Mouse (Mus musculus): ENCODE results near the gene Wipi2.

Wipi2 gene

DNA sequence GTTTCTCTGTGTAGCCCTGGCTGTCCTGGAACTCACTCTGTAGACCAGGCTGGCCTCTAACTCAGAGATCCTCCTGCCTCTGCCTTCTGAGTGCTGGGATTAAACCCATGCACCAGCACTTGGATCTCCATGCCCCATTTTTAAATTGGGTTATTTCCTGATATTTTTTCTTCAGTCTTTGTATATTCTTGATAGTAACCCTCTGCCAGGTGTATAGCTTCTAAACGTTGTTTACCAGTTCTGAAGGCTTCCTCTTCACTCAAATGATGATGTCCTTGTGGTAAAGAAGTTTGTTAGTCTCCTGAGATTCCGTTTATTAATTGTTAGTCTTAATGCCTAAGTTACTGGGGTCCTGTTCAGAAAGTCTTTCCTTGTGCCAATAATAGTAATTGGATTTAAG, at the start of gene Wipi2:
Gene Wipi2, plus strand, starts transcription at position 301 of the 400 bp plus-strand sequence.
- 89% methylated on average over 2 of the region's 2 CpGs for WGBS

DNA sequence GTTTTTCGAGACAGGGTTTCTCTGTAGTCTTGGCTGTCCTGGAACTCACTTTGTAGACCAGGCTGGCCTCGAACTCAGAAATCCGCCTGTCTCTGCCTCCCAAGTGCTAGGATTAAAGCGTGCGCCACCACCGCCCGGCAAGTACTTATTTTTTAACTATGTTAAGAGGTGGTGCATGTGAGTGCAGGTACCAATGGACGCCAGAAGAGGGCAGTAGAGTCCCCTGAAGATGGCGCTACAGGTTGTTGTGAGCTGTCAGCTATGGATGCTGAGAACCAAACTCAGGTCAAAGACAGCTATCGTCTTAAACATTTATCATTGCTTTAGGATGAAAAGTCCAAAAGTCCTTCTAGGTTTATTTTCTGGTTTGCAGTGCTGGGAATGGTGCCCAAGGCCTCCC, 49.3 kb upstream of the Wipi2 start:
- WGBS = 87% methylated on average over 10 of the region's 10 CpGs

DNA sequence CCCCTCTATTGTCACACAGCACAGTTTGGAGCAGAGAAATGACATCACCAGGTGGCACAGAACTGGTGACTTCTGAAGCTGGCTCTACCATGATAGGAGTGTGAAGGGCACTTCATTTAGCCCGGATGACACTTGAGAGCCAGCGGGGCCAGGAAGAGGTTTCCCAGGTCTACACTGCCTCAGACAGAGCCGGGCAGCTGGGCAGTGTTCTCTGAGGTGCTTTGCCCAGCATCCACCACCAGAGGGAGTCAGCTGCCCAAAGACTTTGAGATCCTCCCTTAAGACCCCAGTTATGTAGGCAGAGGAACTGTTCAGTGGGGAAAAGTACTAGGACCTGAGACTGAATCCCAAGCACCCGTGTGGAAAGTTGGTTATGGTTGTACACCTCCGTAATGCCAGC, 46.0 kb upstream of the Wipi2 start:
- WGBS = 15% methylated on average over 5 of the region's 5 CpGs

DNA sequence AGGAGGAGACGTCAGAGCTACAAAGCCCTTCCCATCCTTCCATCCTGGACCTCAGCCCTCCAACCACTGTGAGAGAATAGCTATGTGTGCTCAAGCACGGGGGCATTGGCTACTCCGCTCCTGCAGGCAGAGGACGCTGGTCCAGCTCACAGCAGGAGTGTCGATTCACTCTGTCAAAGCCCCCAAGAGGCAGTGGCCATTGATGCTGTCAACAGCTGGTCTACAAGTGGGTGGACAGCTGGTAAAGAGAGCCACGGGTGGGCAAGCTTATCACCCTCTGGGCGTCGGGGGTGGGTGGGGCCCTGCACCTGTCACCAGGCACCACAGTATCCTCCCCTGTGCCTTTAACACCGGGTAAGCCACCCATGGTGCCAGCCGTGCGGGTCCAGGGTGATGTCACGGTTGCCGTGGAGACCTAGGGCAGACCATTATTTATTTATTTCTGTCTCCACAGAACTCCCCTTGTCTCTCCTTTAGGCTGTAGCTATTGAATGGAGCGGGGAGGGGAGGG, 43.8 kb upstream of the Wipi2 start:
- WGBS = 28% methylated on average over 14 of the region's 14 CpGs

DNA sequence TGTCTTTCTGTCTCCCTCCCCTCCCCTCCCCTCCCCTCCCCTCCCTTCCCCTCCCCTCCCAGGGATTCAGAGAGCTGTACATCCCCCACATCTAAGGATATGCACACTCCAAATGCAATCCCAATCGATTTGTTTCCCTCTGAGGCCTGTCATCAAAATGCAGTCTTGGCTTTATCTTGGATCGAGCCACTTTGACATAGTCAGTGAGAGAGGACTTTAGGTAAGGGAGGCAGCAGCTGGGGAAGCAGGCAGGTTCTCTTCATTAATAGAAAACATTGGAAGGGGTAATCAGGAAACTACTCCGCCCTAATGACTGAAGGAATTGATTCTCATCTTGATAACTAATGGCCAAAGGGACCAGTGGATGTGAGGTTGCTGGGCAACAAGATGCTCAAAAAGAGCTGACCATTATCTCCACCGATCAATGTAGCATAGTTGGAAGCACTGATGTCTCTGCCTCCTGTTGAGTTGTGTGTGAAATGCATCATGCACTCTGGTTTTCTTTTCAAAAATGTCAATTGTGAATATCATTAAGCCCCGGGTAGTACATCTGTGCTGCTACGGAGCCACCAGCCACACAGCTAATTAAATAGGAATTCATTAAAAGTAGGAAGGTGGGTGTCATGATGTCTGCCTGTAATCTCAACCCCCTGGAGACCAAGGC, 36.4 kb upstream of the Wipi2 start:
- 56% methylated on average over 6 of the region's 6 CpGs for WGBS

DNA sequence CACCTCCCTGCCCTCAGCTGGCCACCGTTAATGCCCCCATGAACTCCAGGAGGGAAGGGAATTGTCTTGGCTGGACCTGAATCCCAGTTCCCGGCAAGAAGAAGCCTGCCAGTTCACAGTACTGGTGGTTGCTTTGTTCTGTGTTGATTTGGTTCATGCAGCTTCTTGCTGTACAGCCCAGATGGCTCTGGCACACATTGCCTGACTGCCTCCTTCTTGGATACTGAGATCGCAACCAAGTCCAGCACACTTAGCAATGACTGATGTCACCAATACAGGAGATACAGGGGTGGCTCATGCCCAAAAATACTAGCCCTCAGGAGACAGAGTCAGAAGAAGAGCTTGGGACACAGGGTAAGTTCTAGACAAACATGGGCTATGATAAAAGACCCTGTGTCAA, 31.8 kb upstream of the Wipi2 start:
- 18% methylated on average over 3 of the region's 3 CpGs for WGBS

DNA sequence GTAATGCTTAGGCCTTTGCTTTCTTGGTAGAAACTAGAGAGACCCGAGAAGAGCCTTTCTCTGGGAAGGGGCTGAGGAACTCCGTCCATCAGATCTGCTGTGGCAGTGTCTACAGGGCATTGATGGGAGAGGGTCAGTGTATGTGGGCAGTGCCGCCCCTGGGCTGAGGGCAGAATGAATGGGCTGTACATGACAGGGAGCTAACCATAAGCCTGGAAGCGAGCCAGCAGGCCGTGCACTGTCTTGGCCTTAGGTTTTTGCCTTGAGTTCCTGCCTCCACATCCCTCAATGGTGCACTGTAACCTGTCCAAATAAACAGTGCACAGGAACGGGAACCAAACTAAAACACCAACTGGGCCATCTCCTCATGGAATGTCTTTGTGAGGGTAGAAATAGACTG, 30.8 kb upstream of the Wipi2 start:
- WGBS = 72% methylated on average over 6 of the region's 6 CpGs

DNA sequence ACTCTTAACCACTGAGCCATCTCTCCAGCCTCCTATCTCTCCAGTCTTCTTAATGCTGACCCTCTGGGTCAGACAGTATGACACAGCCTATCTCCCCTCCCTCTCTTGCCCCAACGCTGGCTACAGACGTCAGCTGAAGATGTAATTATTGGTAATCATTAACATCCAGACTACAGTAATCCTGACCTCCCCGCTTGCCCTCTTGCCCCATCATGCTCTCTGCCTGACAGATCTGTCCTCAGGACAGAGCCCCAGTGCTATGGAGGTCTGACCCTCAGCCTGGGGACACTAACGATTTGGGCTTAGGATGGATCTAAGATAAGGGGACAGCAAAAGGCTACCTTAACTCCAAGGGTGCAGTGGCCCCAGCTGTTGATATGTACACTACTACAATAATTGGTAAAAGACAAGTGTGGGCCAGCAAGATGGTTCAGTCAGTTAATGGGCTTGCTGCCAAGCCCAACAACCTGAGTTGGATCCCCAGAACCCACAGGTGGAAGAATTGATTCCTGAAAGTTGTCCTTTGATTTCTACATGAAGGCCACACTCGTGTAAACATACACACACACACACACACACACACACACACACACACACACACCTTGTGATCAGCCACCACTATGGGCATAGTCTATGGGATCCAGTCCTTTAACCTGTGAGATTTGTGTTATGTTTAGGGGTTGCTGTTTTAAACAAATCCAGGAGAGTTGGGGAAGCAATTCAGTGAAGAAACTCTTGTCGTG, 29.7 kb upstream of the Wipi2 start:
- WGBS = 87% methylated on average over 6 of the region's 6 CpGs

DNA sequence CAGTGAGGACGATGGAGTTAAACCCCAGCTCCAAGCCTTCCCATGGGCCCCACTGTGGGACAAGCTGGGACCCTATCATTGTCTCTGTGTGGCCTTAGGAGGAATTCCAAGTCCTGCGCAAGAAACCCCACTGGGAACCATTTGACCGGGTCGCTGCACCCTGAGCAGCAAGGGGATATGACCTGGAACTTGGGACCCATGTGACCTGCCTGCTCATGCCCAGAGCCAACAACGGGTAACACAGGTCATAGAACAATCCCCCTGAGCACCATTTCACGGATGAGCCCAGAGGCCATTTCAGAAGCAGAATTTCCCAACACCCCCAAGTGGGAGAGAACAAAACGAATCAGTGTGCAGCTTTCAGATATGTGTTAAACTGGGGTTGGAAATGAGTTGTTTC, 23.1 kb upstream of the Wipi2 start:
- WGBS = 67% methylated on average over 7 of the region's 7 CpGs

DNA sequence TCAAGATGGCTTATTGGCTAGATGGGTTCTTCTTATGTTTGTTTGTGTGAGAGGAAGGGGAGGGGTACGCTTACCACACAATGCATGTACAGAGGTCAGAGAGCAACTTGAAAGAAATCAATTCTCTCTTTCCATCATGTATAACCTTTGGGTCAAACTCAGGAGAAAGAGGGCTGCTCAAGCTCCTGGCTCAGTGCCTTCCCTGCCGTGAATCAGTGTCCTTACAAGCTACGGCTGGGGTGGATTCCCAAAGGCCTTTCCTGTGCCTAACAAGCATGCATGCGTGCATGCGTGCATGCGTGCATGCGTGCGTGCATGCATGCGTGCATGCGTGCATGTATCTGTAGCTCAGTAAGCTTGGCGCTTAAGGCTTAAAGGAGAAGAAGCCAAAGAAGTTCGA, 22.2 kb upstream of the Wipi2 start:
- 87% methylated on average over 12 of the region's 12 CpGs for WGBS

DNA sequence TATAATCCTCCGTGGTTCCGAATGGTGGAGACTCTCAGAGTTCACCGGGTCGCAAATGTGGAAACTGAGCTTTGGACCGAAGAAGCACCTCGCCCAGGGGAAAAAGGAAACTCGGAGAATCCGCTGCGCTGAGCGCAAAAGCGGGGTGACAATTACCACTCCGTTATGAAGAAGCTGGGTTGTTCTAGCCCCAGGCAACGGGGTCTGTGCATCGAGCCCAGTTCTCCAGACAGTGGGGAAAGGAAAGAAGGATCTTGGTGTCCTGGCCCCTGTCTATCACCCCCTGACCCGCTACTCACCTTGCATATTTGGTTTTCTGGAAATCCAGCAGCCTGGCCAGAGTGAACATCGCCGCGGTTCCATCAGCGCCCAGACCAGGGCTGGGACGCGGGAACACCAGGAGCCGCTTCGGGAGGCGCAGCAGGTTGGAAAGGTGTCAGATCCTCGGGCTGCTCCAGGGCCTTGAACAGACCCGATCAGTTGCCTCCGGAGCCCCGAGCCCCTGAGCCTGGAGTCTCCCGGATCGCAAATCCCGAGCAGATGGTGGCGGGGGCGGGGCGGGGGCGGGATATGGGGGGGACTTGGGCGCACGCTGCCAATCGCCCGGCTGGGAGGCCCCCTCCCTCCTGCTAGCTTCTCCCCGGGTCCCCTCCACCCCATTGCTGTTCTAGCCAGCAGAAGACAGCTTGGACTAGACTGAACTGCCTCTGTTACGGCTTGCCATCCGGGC, 19.1 kb upstream of the Wipi2 start, which contains the start of gene Mmd2:
Gene Mmd2, minus strand, starts transcription at position 542 of the 730 bp plus-strand sequence.
- WGBS = 3% methylated on average over 42 of the region's 42 CpGs

DNA sequence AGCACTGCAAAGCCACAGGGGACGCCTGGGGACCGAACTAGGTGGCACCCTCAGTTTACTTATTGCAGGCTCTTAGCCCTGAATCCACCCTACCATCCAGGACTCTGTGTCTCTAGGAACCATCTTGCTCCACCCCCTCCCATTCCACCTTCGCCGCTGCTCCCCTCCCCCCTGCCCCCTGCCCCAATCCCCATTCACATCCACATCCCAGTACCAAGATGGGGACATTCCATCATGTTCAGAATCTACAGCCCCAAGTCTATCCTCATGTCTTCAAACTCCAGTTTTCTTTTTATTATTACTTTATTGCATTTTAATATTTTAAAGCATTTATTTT, 18.5 kb upstream of the Wipi2 start:
- 0% methylated on average over 4 of the region's 4 CpGs for WGBS

DNA sequence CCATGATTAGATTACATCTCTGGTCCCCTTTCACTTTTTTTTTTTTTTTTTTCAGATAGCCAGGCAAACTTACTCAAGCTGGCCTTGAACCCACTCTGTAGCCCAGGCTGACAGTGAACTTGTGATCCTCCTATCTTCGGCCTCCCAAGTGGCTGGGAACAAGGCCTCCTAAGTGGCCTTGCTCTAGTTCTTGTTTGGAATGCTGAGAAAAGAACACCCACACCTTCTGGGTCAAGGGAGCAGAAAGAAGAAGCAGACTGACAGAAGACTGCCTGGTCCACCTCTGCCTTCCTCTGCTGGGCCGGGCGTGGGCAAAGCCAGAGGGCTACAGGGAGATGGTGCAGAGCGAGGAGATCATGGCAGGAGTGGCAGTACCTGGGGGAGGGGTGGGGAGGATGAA, 17.1 kb upstream of the Wipi2 start:
- 88% methylated on average over 4 of the region's 4 CpGs for WGBS

DNA sequence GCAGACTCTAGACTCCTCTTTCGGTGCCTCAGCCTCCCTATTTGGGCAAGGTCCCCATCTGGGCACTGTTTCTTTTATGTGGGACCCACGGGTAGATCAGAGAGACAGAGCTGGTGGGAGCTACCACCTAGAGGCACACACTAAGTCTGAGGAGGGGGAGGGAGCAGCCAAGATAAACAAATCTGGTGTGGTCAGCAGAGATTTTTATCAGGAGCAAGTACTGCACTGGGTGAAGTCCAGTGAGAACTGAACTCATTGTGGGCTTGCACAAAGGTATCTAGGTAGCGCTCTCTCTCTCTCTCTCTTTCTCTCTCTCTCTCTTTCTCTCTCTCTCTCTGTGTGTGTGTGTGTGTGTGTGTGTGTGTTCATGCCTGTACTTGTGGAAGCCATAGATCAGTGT, 13.0 kb upstream of the Wipi2 start:
- WGBS = 73% methylated on average over 3 of the region's 3 CpGs

DNA sequence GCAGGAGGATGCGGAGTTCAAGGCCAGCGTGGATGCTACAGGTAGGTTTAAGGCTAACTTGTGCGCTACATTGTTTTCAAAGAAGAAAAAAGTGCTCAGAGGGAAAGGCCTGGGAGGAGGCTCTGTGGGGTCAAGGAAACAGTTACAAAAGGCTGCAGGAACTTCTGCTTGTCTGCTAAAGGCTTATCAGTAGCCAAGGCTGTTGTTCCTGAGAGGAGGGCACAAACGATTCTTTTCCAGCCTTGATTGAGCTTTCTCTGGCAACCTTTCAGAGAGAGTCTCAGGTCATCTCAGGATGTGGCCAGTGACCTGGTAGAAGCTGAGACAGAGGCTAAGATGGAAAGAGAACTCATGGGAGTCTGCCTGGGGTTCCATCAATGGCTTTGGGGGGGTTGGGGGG, 11.9 kb upstream of the Wipi2 start:
- 86% methylated on average over 4 of the region's 4 CpGs for WGBS

DNA sequence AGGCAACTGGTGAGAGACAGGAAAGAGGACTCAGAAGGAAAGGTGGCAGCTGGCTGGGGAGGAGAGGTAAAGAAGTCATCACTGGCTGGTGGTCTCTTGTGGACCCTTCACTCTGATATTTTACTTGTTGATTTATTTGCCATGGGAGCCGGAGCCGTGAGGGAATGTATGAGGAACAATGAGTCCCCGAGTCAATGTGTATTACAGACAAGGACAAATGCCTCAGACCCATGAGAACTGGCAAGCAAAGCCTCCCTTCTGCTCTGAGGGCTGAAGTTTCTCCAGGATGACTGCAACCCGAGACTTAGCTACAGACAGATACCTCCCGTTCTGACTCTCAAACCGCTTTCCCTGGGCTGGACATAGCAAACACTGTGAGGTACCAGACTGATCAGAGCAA, 11.2 kb upstream of the Wipi2 start:
- 83% methylated on average over 6 of the region's 6 CpGs for WGBS

DNA sequence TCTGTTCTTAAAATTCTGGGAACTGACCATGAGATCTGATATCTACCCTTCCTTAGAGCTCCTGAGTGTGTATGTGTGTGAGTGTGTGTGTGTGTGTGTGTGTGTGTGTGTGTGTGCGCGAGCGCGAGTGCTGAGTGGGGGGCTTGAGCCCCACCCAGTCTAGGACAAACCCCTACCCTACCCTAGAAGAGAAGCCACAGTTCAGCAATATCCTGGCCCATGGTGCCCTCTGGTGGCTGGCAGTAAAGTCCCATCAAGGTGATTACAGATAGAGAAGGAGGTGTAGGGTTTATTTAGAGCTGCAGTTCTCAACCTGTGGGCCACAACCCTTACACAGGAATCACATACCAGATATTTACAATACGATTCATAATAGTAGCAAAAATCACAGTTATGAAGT, 7.6 kb upstream of the Wipi2 start:
- 10% methylated on average over 5 of the region's 5 CpGs for WGBS

DNA sequence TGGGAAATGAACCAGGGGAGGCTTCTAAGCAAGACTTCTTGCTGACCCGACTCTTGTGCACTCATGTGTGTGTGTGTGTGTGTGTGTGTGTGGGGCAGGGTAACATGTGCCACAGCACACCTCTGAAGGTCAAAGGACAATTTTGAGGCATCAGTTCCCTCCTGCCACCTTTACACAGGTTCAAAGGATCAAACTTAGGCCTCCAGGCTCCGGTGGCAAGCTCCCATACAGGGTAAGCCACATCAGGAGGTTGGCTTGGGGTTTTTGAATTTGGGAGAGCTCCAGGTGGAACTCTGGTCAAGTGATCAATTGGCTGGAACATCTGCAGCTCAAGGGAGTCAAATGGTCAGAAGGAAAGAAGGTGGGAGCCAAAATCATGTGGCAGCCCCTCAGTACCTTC, 6.1 kb upstream of the Wipi2 start:
- 70% methylated on average over 2 of the region's 2 CpGs for WGBS

DNA sequence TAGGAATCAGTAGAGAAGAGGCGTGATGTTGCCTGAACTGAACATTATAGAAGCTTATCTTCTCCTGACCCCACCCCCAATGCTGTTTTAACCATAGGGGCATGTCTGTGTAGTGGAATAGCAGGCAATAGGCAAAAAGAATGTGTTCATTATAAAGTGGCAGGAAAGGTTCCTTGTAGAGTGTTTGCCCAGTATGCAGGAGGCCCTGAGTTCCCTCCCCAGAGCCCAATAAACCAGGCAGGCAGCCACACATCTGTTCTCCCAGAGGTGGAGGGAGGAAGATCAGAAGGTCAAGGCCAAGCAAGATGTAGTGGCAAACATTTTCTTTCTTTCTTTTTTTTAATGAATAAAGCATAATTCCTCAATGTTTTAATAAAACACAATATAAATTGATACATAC, 5.4 kb upstream of the Wipi2 start:
- 74% methylated on average over 1 of the region's 1 CpGs for WGBS

DNA sequence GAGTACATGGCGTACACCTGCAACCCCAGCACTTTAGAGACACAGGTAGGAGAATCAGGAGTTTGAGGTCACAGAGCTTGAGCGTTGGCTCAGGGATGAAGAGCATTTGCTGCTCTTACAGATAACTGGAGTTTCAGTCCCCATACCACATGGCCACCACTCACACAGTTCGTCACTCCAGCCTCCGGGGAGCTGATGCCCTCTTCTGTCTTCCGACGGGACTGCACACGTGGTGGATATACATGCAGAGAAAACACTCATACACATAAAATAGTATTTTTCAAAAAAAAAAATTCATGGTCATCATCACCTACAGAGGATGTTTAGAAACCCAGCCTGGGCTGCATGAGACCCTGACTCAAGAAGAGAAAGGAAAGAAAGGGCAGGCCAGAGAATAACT, 4.4 kb upstream of the Wipi2 start:
- 90% methylated on average over 7 of the region's 7 CpGs for WGBS

DNA sequence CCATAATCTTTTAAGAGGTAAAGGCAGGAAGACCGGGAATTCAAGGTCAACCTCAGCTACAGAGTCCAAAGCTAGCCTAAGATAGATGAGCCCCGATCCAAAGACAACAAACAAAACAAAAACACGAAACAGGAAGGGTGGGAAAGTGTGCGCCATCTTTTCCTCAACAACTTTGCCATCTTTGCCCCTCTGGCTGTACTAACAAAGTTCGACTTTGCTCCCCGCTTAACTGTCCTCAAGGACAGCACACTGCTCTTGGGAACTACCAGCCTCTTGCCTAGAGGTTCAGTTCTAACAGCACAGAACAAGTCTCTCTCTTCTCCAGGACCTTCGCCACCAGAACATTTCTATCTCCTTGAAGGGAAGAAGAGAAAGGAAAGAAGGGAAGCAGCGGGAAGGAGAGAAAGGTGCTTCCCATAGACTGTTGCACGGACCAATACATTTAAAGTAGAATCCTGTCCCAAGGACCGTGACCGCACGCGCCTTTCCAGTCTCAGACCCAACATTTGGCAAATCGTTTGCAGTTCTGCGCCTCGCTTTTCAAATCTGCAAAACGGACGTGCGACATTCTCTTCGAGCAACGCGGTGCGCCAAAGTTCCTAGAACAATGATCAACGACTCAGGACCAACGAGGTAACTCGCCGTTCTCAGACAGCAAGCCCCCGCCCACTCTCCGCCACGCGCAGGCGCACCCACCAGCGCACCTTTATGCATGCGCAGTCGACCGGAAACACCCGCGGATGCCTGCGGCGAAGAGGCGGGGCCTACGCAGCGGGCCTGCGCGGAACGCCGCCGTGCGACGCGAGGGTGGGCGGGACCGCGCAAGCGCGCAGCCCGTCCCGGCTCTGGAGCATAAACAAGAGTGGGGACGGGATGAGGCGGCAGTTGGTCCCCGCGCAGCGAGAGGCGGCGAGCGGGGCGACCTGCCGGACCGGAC, 1.5 kb downstream of the Wipi2 start:
- WGBS = under 1% methylated on average over 69 of the region's 69 CpGs

DNA sequence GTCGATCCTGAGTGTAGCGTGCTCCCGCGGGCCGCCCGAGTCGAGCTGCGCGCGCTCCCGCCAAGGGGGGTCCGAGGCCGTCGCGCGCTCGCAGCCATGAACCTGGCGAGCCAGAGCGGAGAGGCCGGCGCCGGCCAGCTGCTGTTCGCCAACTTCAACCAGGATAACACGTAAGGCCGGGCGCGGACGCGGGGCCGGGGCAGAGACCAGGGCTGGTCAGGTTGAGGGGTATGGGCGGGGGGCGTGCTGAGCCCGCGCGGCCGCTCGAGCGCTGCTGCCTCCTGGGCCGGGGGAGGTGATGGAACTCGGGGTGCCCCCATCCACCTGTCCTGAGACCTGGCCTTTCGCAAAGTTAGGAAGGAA, 2.1 kb downstream of the Wipi2 start:
- WGBS = under 1% methylated on average over 40 of the region's 41 CpGs

Data from cerebral cortex, adult 2 months (tissue).